Mouse (Mus musculus) kidney, postnatal 14 days (tissue): Measurements from ENCODE around the gene Tmem63a.

Experiments used
- DNase-seq: peaks from one replicate; pipeline ENCODE4 v3.0.0; 2022; ENCODE audit warnings: mixed read lengths

Tmem63a gene

DNA sequence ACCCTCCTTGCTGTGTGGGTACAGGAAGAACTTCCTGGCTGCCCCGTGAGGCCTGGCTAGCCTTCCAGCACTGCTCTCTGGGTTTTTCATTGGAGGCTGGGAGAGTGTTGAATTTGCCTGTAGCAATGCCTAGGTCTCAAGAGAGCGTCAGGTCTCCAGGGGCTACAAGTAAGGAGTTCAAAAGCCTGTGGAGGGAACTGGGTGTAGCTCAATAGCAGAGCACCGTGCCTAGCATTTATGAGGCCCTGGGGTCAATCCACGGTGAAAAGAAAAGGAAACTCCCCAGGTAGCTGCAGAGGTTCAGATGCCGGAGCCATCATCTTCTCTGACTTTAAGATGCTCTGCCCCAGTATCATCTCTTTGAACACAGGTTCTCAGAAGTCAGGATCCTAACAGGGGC lies 69.5 kb downstream of the Tmem63a start:
- DNase-seq = no peak

DNA sequence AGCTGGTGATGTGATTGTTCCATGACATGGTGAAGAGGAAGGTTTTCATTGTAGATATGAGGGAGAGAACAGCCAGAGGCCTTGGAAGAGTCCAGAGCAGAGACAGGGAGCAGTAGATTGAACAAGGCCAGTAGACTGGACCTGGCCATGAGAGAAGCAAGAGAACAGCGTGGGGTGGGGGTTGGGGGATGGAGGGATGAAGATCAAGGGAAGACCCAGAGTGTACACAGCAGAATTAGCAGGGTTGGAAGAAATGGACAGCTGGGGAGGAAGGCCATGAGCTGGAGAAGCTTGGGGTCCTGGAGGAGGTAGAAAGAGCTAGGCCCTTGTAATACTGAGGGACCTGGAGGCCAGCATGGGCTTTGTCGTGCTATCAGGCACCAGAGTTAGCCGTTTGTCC lies 70.3 kb downstream of the Tmem63a start:
- no peak for DNase-seq

DNA sequence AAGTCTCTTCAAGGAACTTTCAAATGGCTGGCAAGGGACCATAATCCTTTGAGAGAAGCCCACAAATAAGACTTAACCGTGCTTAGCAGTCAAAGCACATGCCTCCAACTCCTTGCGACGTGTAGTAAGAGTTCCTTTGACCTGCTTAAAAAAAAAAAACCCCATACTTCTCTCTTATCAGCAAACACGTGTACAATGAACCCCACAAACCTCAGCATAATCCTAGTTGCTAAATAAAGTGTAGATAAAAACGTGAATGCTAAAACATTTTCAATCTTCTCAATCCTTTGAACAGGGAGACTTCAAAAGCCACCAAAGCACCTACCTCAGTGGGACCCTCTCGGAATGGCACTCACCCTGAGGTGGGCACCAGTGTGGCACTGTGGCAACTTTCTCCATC lies 71.3 kb downstream of the Tmem63a start:
- no peak for DNase-seq

DNA sequence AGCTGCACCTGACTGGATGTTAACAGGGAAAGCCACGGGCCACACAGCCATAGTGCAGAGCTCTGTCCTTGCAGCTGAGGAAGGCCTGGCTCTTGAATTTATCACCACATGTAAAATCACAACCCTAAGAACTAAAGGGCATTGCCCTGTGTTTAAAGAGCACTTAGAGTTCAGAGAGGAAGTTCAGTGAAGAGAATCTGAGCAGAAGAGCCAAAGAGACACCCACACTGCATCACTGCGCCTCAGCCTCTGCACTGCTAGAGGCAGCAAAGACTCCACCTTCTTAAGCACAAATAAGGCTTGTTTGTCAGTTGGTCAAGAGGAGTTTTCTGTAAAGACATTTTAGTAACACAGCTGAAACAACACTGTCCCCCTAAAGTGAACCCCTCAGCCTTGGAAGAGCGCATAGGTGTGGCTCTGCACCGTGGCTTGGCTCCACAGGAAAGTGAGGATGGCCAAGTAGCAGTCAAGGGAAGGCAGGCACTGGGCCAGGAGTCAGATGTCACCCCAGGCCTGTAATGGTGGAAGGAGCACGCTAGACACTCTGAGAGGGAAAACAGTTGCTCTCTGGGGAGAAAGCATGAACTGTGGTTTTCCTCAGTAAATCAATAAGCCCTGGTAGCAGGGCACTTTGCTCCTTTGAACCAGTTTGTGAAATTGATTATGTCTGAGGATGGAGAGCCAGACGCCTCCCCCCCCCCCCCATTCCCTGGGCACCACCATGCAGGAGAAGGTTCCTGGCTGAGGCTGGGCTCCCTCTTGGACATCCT lies 72.8 kb downstream of the Tmem63a start:
- peak; percentile 82 for DNase-seq

DNA sequence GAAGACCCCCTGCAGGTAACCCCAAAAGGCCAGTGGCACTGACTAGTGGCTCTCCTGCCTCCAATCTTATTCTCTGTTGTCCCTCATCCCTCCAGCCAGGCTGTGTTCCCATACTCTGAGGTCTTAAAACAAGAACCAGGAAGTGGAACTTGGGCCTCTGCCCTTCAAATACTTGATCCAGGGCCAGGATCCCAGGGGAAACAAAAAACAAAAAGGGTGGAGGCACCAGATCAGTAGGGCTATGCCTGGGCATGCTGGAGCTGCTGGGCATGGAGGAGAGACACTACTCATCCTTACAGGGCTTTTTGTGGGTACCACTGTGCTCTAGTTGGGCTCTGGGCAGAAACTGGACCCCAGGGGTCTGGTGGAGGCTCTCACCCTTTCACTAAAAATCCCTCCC lies 73.4 kb downstream of the Tmem63a start:
- peak; percentile 87 for DNase-seq

DNA sequence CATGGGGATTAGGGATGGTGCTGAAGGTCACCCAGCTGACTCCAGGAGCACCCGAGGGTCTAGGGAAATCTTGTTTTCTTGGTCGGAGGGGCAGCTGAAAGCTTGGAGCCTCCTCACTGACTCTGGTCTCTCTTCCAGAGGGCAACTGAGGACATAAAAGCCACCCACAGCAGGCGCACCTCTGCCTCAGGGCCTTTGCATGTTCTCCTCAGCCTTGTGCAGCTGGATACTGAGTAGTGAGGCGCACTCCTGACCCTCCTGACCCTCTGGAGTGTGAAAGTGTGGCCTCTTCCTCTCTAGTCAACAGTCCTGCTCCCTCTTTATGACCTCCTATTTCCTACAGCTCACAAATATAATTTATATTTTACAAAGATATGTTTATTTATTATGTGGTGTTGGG lies 73.9 kb downstream of the Tmem63a start:
- DNase-seq = peak; percentile 50

DNA sequence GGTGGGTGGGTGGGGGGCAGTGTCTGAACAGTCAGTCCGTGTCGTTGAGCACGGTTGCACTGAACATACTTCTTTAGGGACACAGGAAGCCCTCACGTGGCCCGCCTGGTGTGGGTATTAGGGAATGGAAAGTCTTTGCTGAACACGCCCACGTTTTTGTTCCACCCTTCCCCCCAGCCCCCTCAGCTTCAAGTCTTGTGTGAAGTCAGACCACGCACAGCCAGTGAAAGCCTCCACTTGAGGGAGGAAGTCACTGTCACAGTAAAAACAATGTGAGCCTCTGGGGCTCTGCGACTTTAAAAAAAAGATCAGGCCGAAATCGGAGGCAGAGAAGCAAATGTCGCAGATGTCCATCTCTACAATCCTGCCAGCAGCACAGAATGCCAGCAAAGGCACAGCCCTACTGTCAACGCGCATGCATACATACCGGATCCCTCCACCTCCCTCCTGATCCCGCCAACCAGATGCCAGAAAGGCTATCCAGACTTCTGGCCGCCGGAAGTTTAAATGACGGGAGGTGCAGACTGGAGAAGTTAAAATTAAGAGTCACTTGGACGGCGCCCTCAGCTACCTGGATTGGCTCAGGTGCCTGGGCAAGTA lies 74.5 kb downstream of the Tmem63a start:
- DNase-seq = peak; percentile 90

DNA sequence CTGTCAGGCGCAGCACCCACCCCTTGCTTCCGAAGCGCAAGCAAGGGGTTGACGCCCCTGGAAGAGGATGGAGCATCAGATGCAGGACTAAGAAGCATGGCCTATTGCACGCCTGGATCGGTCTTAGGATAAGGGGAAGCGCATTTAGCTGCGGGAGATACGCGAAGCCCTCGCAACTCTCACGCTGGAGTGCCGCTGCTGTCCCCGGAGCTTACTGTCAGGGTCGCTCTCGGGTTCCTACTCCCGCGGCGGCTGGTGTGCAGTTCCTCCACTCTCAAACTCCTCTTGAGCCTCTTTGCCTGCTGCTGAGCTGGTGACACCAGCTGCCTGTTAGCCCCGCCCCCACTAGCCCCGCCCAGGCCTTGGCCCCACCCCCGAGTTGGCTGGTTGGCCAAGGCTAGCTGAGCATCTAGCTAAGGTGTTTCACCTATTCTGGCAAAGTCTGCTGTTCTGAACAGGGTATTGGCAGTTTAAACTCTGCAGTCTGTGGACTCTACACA lies 75.1 kb downstream of the Tmem63a start:
- peak; percentile 92 for DNase-seq

DNA sequence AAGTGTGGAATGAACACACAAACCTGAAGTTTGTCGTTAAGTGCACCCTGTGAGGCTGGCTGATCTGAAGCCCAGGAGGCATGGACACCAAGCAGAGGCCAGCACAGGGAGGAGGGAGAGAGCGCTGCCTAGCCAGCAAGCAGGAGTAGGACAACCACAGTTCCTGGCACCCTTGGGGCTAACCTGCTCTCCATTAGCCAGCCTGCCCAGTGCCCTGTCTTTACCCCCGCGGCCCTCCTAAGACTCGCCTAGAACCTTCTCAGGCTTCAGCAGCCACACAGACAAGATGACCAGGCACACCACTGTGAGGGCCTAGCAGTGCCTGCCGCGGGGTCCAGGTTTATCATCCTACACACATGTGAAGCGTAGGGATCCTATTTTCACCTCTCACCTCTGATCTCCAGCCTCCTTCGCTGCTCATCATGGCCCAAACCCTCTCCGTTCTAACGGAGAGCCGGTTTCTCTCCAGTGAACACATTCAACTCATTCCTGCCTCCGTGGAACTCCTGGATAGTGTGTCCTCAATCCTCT lies 75.8 kb downstream of the Tmem63a start:
- DNase-seq = no peak

DNA sequence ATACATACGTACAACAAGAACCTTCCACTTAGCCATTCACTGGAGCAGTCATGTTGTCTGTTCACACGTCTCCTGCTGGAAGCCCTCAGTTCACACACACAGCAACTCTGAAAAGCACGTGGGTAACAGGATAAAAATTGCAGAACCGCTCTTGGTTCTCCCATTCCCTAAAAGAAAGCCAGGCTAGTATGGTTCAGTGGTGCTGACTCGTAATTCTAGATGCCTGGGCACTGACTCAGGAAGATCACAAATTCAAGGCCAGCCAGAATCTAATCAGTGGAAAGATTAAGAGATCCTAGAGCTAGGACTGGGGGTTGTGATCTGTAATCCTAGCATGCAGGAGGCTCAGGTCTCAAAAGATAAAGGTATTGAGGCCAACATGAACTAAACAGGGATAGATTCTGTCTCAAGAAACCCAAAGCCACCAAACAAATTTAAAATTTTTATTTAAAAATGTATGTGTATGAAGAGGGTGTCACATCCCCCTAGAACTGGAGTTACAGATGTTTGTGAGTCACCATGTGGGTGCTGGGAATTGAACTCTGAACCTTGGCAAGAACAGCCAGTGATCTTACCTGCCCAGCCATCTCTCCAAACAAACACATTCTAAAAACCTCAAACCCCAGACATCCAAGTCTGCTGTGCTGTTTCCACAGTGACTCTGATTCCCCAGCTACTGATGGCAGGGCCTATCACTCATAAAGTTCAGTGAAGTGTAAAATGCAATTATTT lies 78.8 kb downstream of the Tmem63a start, which contains the start of gene Ephx1:
Gene Ephx1, minus strand, starts transcription at position 149 of the 732 bp plus-strand sequence.
- no peak for DNase-seq

DNA sequence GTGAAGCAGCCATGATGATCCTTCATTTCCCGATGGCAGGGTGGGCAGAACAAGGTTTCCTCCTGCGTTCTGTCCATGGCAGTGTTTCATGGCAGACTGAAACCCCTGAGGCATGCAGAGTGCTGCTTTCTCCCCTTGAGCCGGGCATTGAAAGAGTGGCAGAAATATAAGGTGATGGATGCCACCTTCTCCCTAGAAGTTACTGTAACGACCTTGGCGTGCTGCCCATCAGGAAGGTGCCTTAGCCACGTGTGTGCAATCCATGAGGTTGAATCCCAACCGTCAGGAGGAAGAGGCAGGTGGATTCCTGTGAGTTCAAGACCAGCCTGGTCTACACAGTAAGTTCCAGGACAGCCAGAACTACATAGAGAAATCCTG lies 79.3 kb downstream of the Tmem63a start:
- DNase-seq = no peak

DNA sequence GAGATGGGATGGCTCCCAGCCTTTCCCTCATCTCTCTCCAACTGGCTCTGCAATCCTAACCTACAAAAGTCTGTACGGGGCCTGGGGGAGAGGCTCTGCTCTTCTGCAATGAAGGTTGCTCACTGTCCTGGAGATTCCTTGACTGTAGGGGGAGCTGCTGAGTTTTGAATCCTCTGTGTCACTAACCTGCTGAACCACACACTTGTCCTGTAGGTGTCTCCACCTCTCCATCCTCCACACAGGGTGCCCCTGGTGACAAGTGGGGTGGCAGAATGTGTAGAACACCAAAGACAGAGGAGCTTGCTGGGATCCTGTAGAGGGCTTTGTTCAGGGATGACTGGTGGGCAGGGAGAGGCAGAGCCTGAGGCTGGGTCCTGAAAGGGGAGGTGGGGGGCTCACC lies 80.1 kb downstream of the Tmem63a start:
- DNase-seq = peak; percentile 86
